Mouse (Mus musculus) C2C12 (cell line): ENCODE results near the gene Rnf126.

Experiments used
- CEBPB ChIP-seq: IDR thresholded peaks from one replicate; pipeline ENCODE4 v1.6.1; 2011; ENCODE audit warnings: low read depth, mild to moderate bottlenecking, control low read depth, moderate library complexity
- CTCF ChIP-seq: IDR thresholded peaks from one replicate; pipeline ENCODE4 v1.5.1; 2011; ENCODE audit not compliant: control insufficient read depth, insufficient read depth, insufficient read length
- FOSL1 ChIP-seq: IDR thresholded peaks from one replicate; pipeline ENCODE4 v1.8.0; 2011; ENCODE audit warnings: mild to moderate bottlenecking, low read length; ENCODE audit not compliant: poor library complexity, insufficient read depth, severe bottlenecking
- MAX ChIP-seq: IDR thresholded peaks from one replicate; pipeline ENCODE4 v1.6.1; 2011; ENCODE audit warnings: mild to moderate bottlenecking, control low read depth
- MYOD1 ChIP-seq: IDR thresholded peaks from one replicate; pipeline ENCODE4 v1.6.1; 2011; ENCODE audit warnings: low read depth; ENCODE audit not compliant: control insufficient read depth, insufficient read length
- MYOG ChIP-seq: IDR thresholded peaks from one replicate; pipeline ENCODE4 v1.6.1; 2011; ENCODE audit not compliant: control insufficient read depth, insufficient read length; ENCODE audit errors: extremely low read depth
- USF1 ChIP-seq: IDR thresholded peaks from one replicate; pipeline ENCODE4 v1.6.1; 2011; ENCODE audit warnings: low read depth, mild to moderate bottlenecking, control low read depth, moderate library complexity

DNA sequence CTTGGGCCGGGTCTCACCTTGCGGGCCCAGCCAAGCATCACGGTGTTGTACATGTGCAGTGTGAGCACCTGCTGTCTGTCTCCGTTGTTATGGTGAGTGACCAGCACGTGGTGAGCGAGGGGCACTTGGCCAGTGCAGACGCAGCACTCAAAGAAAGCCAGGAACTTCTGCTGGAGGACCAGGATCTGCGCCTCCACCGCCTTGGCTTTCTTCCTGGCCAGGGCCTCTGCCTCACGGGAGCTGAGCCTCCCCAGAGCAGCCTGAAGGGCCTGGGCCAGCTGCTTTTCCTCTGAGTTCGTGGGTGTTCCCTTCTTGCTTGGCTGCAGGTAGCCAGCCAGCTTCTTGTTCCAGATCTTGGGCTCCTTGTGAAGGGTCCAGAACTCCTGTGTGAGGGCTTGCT lies 23.6 kb downstream of the Rnf126 start:
- TF ChIP-seq CTCF, result no peak
- no peak for TF ChIP-seq FOSL1
- TF ChIP-seq USF1, result no peak
- no peak for TF ChIP-seq CEBPB
- no peak for TF ChIP-seq MAX
- no peak for TF ChIP-seq MYOD1
- TF ChIP-seq MYOG, result no peak
